Mouse (Mus musculus) heart, adult 11 months (tissue): ENCODE results near the gene Slpi.
A peak's percentile ranks its signal among the peaks of the same experiment; 100 is the strongest.

Source experiments
- DNase-seq: peaks from one replicate; pipeline ENCODE4 v3.0.0; 2022

Slpi gene

GRCm38 (mm10) chr2:164419489-164419888 lies 30.6 kb upstream of the Slpi start:
- no peak for DNase-seq

- DNase-seq = peak; percentile 62
These were observed 29.5 kb upstream of the Slpi start for GRCm38 (mm10) chr2:164418308-164418875.

- DNase-seq = no peak
These were observed 28.3 kb upstream of the Slpi start for GRCm38 (mm10) chr2:164417198-164417597.

- DNase-seq = no peak
These were observed 25.7 kb upstream of the Slpi start for GRCm38 (mm10) chr2:164414581-164414980.

GRCm38 (mm10) chr2:164414167-164414566 lies 25.3 kb upstream of the Slpi start:
- DNase-seq = no peak

GRCm38 (mm10) chr2:164407708-164408107 lies 18.8 kb upstream of the Slpi start:
- DNase-seq = peak; percentile 92

- no peak for DNase-seq
These were observed 16.6 kb upstream of the Slpi start for GRCm38 (mm10) chr2:164405519-164405918.

GRCm38 (mm10) chr2:164405060-164405459 lies 16.2 kb upstream of the Slpi start, which contains the start of gene Matn4:
Matn4 (minus strand) TSS chr2:164405160.
- no peak for DNase-seq

GRCm38 (mm10) chr2:164404082-164404990 lies 15.4 kb upstream of the Slpi start:
- DNase-seq = peak; percentile 93

GRCm38 (mm10) chr2:164403396-164404081 lies 14.6 kb upstream of the Slpi start:
- DNase-seq = no peak

GRCm38 (mm10) chr2:164402906-164403305 lies 14.0 kb upstream of the Slpi start, which contains the start of gene Rbpjl:
Rbpjl (plus strand) TSS chr2:164403141.
- DNase-seq = peak; percentile 93

GRCm38 (mm10) chr2:164396911-164397310 lies 8.0 kb upstream of the Slpi start:
- no peak for DNase-seq

- no peak for DNase-seq
These were observed 7.2 kb upstream of the Slpi start for GRCm38 (mm10) chr2:164396076-164396475.

GRCm38 (mm10) chr2:164393126-164393525 lies 4.2 kb upstream of the Slpi start:
- no peak for DNase-seq

- peak; percentile 91 for DNase-seq
These were observed 604 bp upstream of the Slpi start for GRCm38 (mm10) chr2:164389499-164389898.

GRCm38 (mm10) chr2:164386953-164387352 lies 1.9 kb downstream of the Slpi start:
- no peak for DNase-seq

GRCm38 (mm10) chr2:164385927-164386763 lies 2.8 kb downstream of the Slpi start:
- DNase-seq = peak; percentile 85

- peak; percentile 62 for DNase-seq
These were observed 5.1 kb downstream of the Slpi start for GRCm38 (mm10) chr2:164383656-164384399.

- peak; percentile 46 for DNase-seq
These were observed 5.9 kb downstream of the Slpi start for GRCm38 (mm10) chr2:164382971-164383370.

GRCm38 (mm10) chr2:164381726-164382125 lies 7.2 kb downstream of the Slpi start:
- DNase-seq = peak; percentile 74
